Mouse (Mus musculus): Measurements from ENCODE around the gene Cbr2.
"Not testable (repeated sequence)": the region's sequence is repeated elsewhere in the genome, so short reads cannot be mapped to it uniquely, and the experiment has no call there.

The Cbr2 gene

GRCm38 (mm10) chr11:120731858-120732680, at the start of gene Cbr2:
Gene Cbr2 (minus strand): TSS chr11:120732114.
- no peak for DNase-seq (ENCODE audit: inconsistent ontology term)

GRCm38 (mm10) chr11:120781361-120781760, 49.4 kb upstream of the Cbr2 start:
- DNase-seq (ENCODE audit: inconsistent ontology term) = not testable (repeated sequence)

GRCm38 (mm10) chr11:120779876-120780275, 48.0 kb upstream of the Cbr2 start:
- no peak for DNase-seq (ENCODE audit: inconsistent ontology term)

GRCm38 (mm10) chr11:120777123-120777522, 45.2 kb upstream of the Cbr2 start:
- DNase-seq (ENCODE audit: inconsistent ontology term) = no peak

- DNase-seq (ENCODE audit: inconsistent ontology term) = peak; percentile 83
Observed at GRCm38 (mm10) chr11:120775774-120776469, 44.0 kb upstream of the Cbr2 start.

- no peak for DNase-seq (ENCODE audit: inconsistent ontology term)
Observed at GRCm38 (mm10) chr11:120773463-120774190, 41.7 kb upstream of the Cbr2 start.

GRCm38 (mm10) chr11:120772749-120773148, 40.8 kb upstream of the Cbr2 start:
- no peak for DNase-seq (ENCODE audit: inconsistent ontology term)

- no peak for DNase-seq (ENCODE audit: inconsistent ontology term)
Observed at GRCm38 (mm10) chr11:120768206-120768605, 36.3 kb upstream of the Cbr2 start.

- DNase-seq (ENCODE audit: inconsistent ontology term) = not testable (repeated sequence)
Observed at GRCm38 (mm10) chr11:120767023-120767422, 35.1 kb upstream of the Cbr2 start.

GRCm38 (mm10) chr11:120763121-120763999, 31.4 kb upstream of the Cbr2 start:
- DNase-seq (ENCODE audit: inconsistent ontology term) = not testable (repeated sequence)

GRCm38 (mm10) chr11:120762672-120763041, 30.7 kb upstream of the Cbr2 start, which contains the start of gene Hmga1b:
Gene Hmga1b (plus strand): TSS chr11:120762794.
- DNase-seq (ENCODE audit: inconsistent ontology term) = peak; percentile 13

GRCm38 (mm10) chr11:120761811-120762671, 30.1 kb upstream of the Cbr2 start:
- DNase-seq (ENCODE audit: inconsistent ontology term) = no peak

- DNase-seq (ENCODE audit: inconsistent ontology term) = no peak
Observed at GRCm38 (mm10) chr11:120760236-120760635, 28.3 kb upstream of the Cbr2 start.

GRCm38 (mm10) chr11:120751606-120752005, 19.7 kb upstream of the Cbr2 start:
- DNase-seq (ENCODE audit: inconsistent ontology term) = no peak

GRCm38 (mm10) chr11:120749430-120749829, 17.5 kb upstream of the Cbr2 start:
- no peak for DNase-seq (ENCODE audit: inconsistent ontology term)

- DNase-seq (ENCODE audit: inconsistent ontology term) = no peak
Observed at GRCm38 (mm10) chr11:120747974-120748373, 16.1 kb upstream of the Cbr2 start.

- no peak for DNase-seq (ENCODE audit: inconsistent ontology term)
Observed at GRCm38 (mm10) chr11:120744121-120744701, 12.3 kb upstream of the Cbr2 start.

GRCm38 (mm10) chr11:120740981-120741380, 9.1 kb upstream of the Cbr2 start:
- DNase-seq (ENCODE audit: inconsistent ontology term) = no peak

- no peak for DNase-seq (ENCODE audit: inconsistent ontology term)
Observed at GRCm38 (mm10) chr11:120736424-120736823, 4.5 kb upstream of the Cbr2 start.

- DNase-seq (ENCODE audit: inconsistent ontology term) = no peak
Observed at GRCm38 (mm10) chr11:120733521-120733920, 1.6 kb upstream of the Cbr2 start.

Data from Muller cell, postnatal 12 days (primary cell).